Mouse (Mus musculus) stomach, postnatal 0 days (tissue): ENCODE measurements around the gene Tsc1.

Experiments used
- CTCF ChIP-seq: IDR thresholded peaks from 2 replicates; pipeline ENCODE4 v1.5.1; 2016; ENCODE audit warnings: antibody characterized with exemption, low read depth, mild to moderate bottlenecking, moderate library complexity
- EP300 ChIP-seq: optimal IDR thresholded peaks from 2 replicates; pipeline ENCODE3; 2016; ENCODE audit warnings: antibody characterized with exemption

- TF ChIP-seq CTCF (no peak), EP300 (no peak)
These were observed 51.7 kb downstream of the Tsc1 start for GRCm38 (mm10) chr2:28692692-28693091.
